Mouse (Mus musculus) right cerebral cortex, adult 2 months (tissue): ENCODE data around the gene Rgr.

Experiments
- DNase-seq, 2 experiments: peaks; one replicate each; pipeline ENCODE4 v3.0.0; 2021 to 2022; ENCODE audit warnings: low spot score in 2 of 2

The Rgr gene

GRCm38 (mm10) chr14:37048914-37049410, at the start of gene Rgr:
TSS of gene Rgr (minus strand) at chr14:37048964.
- DNase-seq, result no peak

- DNase-seq, result peak; percentile 31 to 38
Measured at GRCm38 (mm10) chr14:37097956-37098530, 49.3 kb upstream of the Rgr start, which contains the start of gene Cdhr1. TSS of gene Cdhr1 (minus strand) at chr14:37098347.

GRCm38 (mm10) chr14:37095556-37095955, 46.8 kb upstream of the Rgr start:
- DNase-seq, result no peak

GRCm38 (mm10) chr14:37094436-37094835, 45.7 kb upstream of the Rgr start:
- DNase-seq, result no peak

GRCm38 (mm10) chr14:37083755-37084154, 35.0 kb upstream of the Rgr start:
- no peak for DNase-seq

- no peak for DNase-seq
Measured at GRCm38 (mm10) chr14:37080724-37081123, 32.0 kb upstream of the Rgr start.

GRCm38 (mm10) chr14:37068516-37068915, 19.8 kb upstream of the Rgr start:
- no peak for DNase-seq

GRCm38 (mm10) chr14:37067629-37068028, 18.9 kb upstream of the Rgr start, which contains the start of gene Lrit2:
TSS of gene Lrit2 (plus strand) at chr14:37067929.
- no peak for DNase-seq

GRCm38 (mm10) chr14:37066636-37067035, 17.9 kb upstream of the Rgr start:
- DNase-seq, result peak; percentile 23 to 26

- DNase-seq, result no peak
Measured at GRCm38 (mm10) chr14:37064849-37065248, 16.1 kb upstream of the Rgr start.

GRCm38 (mm10) chr14:37034432-37034831, 14.3 kb downstream of the Rgr start:
- peak in 1 of 2 experiments; percentile 13 for DNase-seq

- peak; percentile 89 to 92 for DNase-seq
Measured at GRCm38 (mm10) chr14:37033241-37033640, 15.5 kb downstream of the Rgr start.

GRCm38 (mm10) chr14:37032481-37033104, 16.2 kb downstream of the Rgr start:
- DNase-seq, result no peak

- no peak for DNase-seq
Measured at GRCm38 (mm10) chr14:37028555-37028954, 20.2 kb downstream of the Rgr start.

- no peak for DNase-seq
Measured at GRCm38 (mm10) chr14:37027951-37028350, 20.8 kb downstream of the Rgr start.

- no peak for DNase-seq
Measured at GRCm38 (mm10) chr14:37027248-37027933, 21.4 kb downstream of the Rgr start.

- DNase-seq, result no peak
Measured at GRCm38 (mm10) chr14:37015894-37016293, 32.9 kb downstream of the Rgr start.

GRCm38 (mm10) chr14:37013644-37014043, 35.1 kb downstream of the Rgr start:
- DNase-seq, result peak in 1 of 2 experiments; percentile 10

GRCm38 (mm10) chr14:37009686-37010085, 39.1 kb downstream of the Rgr start:
- DNase-seq, result no peak

GRCm38 (mm10) chr14:37006489-37006888, 42.3 kb downstream of the Rgr start:
- DNase-seq, result no peak

GRCm38 (mm10) chr14:37005865-37006264, 42.9 kb downstream of the Rgr start:
- DNase-seq, result no peak

GRCm38 (mm10) chr14:37003431-37004095, 45.2 kb downstream of the Rgr start:
- no peak for DNase-seq
